26 mouse cellular contexts compared by ENCODE assay signal in genomic region chr14:103375523-103375922, GRCm38 (mm10).
"Had no signal": no experiment of that assay in that cellular context is flagged by ENCODE, and none has a peak within 500 bp of the region (broad histone marks: within the 10 kb centered on the region; RNA-seq: fewer than 3 reads in every experiment).

No protein-coding gene starts in this region.

- H3K4me1 ChIP-seq: heart, embryonic 12.5 days; hindbrain, embryonic 10.5 days; hindbrain, embryonic 12.5 days; intestine, embryonic 15.5 days; limb, embryonic 10.5 days; limb, embryonic 12.5 days; liver, embryonic 13.5 days had no signal

- ATAC-seq: hindbrain, embryonic 16.5 days; inflammation-experienced regulatory T-cells, adult 6 months; intestine, embryonic 15.5 days; intestine, postnatal 0 days had no signal

- DNase-seq: gastrocnemius, adult 2 months; gastrocnemius, postnatal 10 days; gastrocnemius, postnatal 25 days; heart, adult 11 months; heart, adult 2 months; heart, postnatal 10 days; heart, postnatal 4 days; kidney, adult 18-20 months; kidney, adult 8-10 months; kidney, postnatal 10 days; kidney, postnatal 25 days; kidney, postnatal 4 days; liver; liver, embryonic 13.5 days had no signal

- H3K27me3 ChIP-seq: heart, embryonic 12.5 days; hindbrain, embryonic 12.5 days; intestine, embryonic 15.5 days; limb, embryonic 12.5 days; liver, embryonic 13.5 days had no signal

- H3K4me3 ChIP-seq: gastrocnemius, adult 2 months; heart, adult 2 months; heart, embryonic 12.5 days; hindbrain, embryonic 10.5 days; hindbrain, embryonic 12.5 days; intestine, embryonic 15.5 days; layer of hippocampus, adult 2 months; left cerebral cortex, adult 2 months; limb, embryonic 10.5 days; limb, embryonic 12.5 days; liver, embryonic 13.5 days had no signal

- H3K9me3 ChIP-seq: heart, embryonic 12.5 days; hindbrain, embryonic 10.5 days; hindbrain, embryonic 12.5 days; intestine, embryonic 15.5 days; limb, embryonic 10.5 days; limb, embryonic 12.5 days; liver, embryonic 13.5 days had no signal

- H3K36me3 ChIP-seq: heart, embryonic 12.5 days; hindbrain, embryonic 10.5 days; hindbrain, embryonic 12.5 days; intestine, embryonic 15.5 days; limb, embryonic 10.5 days; limb, embryonic 12.5 days; liver, embryonic 13.5 days had no signal

- H3K27ac ChIP-seq: gastrocnemius, adult 2 months; heart, adult 2 months; hindbrain, embryonic 10.5 days; hindbrain, embryonic 12.5 days; hindbrain, embryonic 14.5 days; intestine, embryonic 15.5 days; layer of hippocampus, adult 2 months; left cerebral cortex, adult 2 months; limb, embryonic 10.5 days; limb, embryonic 12.5 days; liver, embryonic 13.5 days had no signal
